Mouse (Mus musculus): ENCODE results near the gene A930017K11Rik. TPM values are rescaled to one million over a fixed set of nuclear protein-coding genes. Genes with fewer than 3 reads are reported as not detected.

Gene A930017K11Rik
- polyA plus RNA-seq, 1 experiment from 2014 or later = 0.09 TPM

DNA sequence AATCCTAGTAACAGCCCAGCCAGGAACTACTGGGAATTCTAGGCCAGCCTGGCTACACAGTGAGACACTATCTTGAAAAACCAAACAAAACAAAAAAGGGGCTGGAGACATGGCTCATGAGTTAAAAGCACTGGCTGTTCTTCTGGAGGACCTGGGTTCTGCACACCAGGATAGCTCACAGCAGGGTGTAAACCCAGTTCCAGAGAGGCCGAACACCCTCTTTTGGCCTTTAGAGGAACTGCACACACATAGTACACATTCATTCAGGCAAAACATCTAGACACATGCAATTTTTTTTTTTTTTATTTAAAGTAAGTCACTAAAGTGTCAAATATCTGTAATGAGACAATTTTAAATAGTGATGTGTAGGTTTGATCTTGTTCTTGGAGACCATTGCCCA, 52.2 kb downstream of the A930017K11Rik start:
- no peak overlapping the region for H3K4me3 ChIP-seq
- H3K9ac ChIP-seq = no peak overlapping the region
- 97% methylated on average over 1 of the region's 1 CpGs for whole genome bisulfite sequencing
- no peaks in the 10 kb centered on the region for H3K9me3 ChIP-seq
- no peaks in the 10 kb centered on the region for H3K27me3 ChIP-seq
- ATAC-seq (ENCODE audit: borderline replicate concordance, extremely low read depth, low FRiP score, low TSS enrichment) = no peak
- H3K36me3 ChIP-seq = peaks cover 7% of the 10 kb centered on the region
- H3K4me2 ChIP-seq = no peak overlapping the region
- H3K27ac ChIP-seq = no peak overlapping the region
- H3K4me1 ChIP-seq = no peaks in the 10 kb centered on the region

Other genes with a start within 250 kb of the A930017K11Rik start
- 2.3 and 3.0 TPM in 2 replicates for gene Gng13, start 235.4 kb downstream of the A930017K11Rik start, polyA plus RNA-seq (2015; fragmentation: Nextera tagmentation; extraction: Ambion mirVana)
- 36.7 and 42.0 TPM in 2 replicates for gene Chtf18, start 225.1 kb downstream of the A930017K11Rik start, polyA plus RNA-seq (2015; fragmentation: Nextera tagmentation; extraction: Ambion mirVana)
- 24.5 and 24.7 TPM in 2 replicates for gene Rpusd1, start 224.9 kb downstream of the A930017K11Rik start, polyA plus RNA-seq (2015; fragmentation: Nextera tagmentation; extraction: Ambion mirVana)
- 0.44 and 0.71 TPM in 2 replicates for gene Mslnl, start 216.5 kb downstream of the A930017K11Rik start, polyA plus RNA-seq (2015; fragmentation: Nextera tagmentation; extraction: Ambion mirVana)
- gene Msln, start 198.2 kb downstream of the A930017K11Rik start, polyA plus RNA-seq (2015; fragmentation: Nextera tagmentation; extraction: Ambion mirVana) = 15.8 and 24.2 TPM in 2 replicates
- 25.8 and 30.2 TPM in 2 replicates for gene Narfl, start 178.8 kb downstream of the A930017K11Rik start, polyA plus RNA-seq (2015; fragmentation: Nextera tagmentation; extraction: Ambion mirVana)
- 58.3 and 59.9 TPM in 2 replicates for gene Haghl, start 166.9 kb downstream of the A930017K11Rik start, polyA plus RNA-seq (2015; fragmentation: Nextera tagmentation; extraction: Ambion mirVana)
- gene Ccdc78, start 166.0 kb downstream of the A930017K11Rik start, polyA plus RNA-seq (2015; fragmentation: Nextera tagmentation; extraction: Ambion mirVana) = 0.70 and 0.76 TPM in 2 replicates
- gene Fam173a, start 159.7 kb downstream of the A930017K11Rik start, polyA plus RNA-seq (2015; fragmentation: Nextera tagmentation; extraction: Ambion mirVana) = 105 and 109 TPM in 2 replicates
- 0.49 TPM in 1 of 2 replicates, not detected in the other for gene AC134908.4, start 156.9 kb downstream of the A930017K11Rik start, polyA plus RNA-seq (2015; fragmentation: Nextera tagmentation; extraction: Ambion mirVana)
- gene Metrn, start 155.4 kb downstream of the A930017K11Rik start, polyA plus RNA-seq (2015; fragmentation: Nextera tagmentation; extraction: Ambion mirVana) = 56.9 and 59.8 TPM in 2 replicates
- gene Fbxl16, start 143.5 kb downstream of the A930017K11Rik start, polyA plus RNA-seq (2015; fragmentation: Nextera tagmentation; extraction: Ambion mirVana) = 0.88 and 1.6 TPM in 2 replicates
- 25.2 and 26.5 TPM in 2 replicates for gene Wdr24, start 128.9 kb downstream of the A930017K11Rik start, polyA plus RNA-seq (2015; fragmentation: Nextera tagmentation; extraction: Ambion mirVana)
- gene Jmjd8, start 123.7 kb downstream of the A930017K11Rik start, polyA plus RNA-seq (2015; fragmentation: Nextera tagmentation; extraction: Ambion mirVana) = 50.7 and 51.5 TPM in 2 replicates
- gene Stub1, start 119.2 kb downstream of the A930017K11Rik start, polyA plus RNA-seq (2015; fragmentation: Nextera tagmentation; extraction: Ambion mirVana) = 349 and 363 TPM in 2 replicates
- 0.82 and 1.2 TPM in 2 replicates for gene Rhbdl1, start 115.3 kb downstream of the A930017K11Rik start, polyA plus RNA-seq (2015; fragmentation: Nextera tagmentation; extraction: Ambion mirVana)
- 2.2 and 2.5 TPM in 2 replicates for gene Gm20683, start 110.8 kb downstream of the A930017K11Rik start, polyA plus RNA-seq (2015; fragmentation: Nextera tagmentation; extraction: Ambion mirVana)
- 20.1 and 20.6 TPM in 2 replicates for gene Rhot2, start 107.7 kb downstream of the A930017K11Rik start, polyA plus RNA-seq (2015; fragmentation: Nextera tagmentation; extraction: Ambion mirVana)
- 32.2 and 32.8 TPM in 2 replicates for gene Wdr90, start 91.1 kb downstream of the A930017K11Rik start, polyA plus RNA-seq (2015; fragmentation: Nextera tagmentation; extraction: Ambion mirVana)
- gene Mcrip2, start 83.8 kb downstream of the A930017K11Rik start, polyA plus RNA-seq (2015; fragmentation: Nextera tagmentation; extraction: Ambion mirVana) = 18.1 and 21.7 TPM in 2 replicates
- gene Mettl26, start 77.5 kb downstream of the A930017K11Rik start, polyA plus RNA-seq (2015; fragmentation: Nextera tagmentation; extraction: Ambion mirVana) = 51.4 and 53.5 TPM in 2 replicates
- gene Wfikkn1, start 71.7 kb downstream of the A930017K11Rik start, polyA plus RNA-seq (2015; fragmentation: Nextera tagmentation; extraction: Ambion mirVana) = 0.35 and 0.40 TPM in 2 replicates
- 25.6 and 27.4 TPM in 2 replicates for gene Rab40c, start 32.8 kb downstream of the A930017K11Rik start, polyA plus RNA-seq (2015; fragmentation: Nextera tagmentation; extraction: Ambion mirVana)
- gene Pigq, start 7.6 kb downstream of the A930017K11Rik start, polyA plus RNA-seq (2015; fragmentation: Nextera tagmentation; extraction: Ambion mirVana) = 62.7 and 65.0 TPM in 2 replicates
- 0.51 TPM in 1 of 2 replicates, not detected in the other for gene Nhlrc4, start 7.6 kb downstream of the A930017K11Rik start, polyA plus RNA-seq (2015; fragmentation: Nextera tagmentation; extraction: Ambion mirVana)
- 20.8 and 21.9 TPM in 2 replicates for gene Capn15, start 33.2 kb upstream of the A930017K11Rik start, polyA plus RNA-seq (2015; fragmentation: Nextera tagmentation; extraction: Ambion mirVana)
- 12.3 and 13.5 TPM in 2 replicates for gene Rab11fip3, start 117.0 kb upstream of the A930017K11Rik start, polyA plus RNA-seq (2015; fragmentation: Nextera tagmentation; extraction: Ambion mirVana)
- gene Decr2, start 137.8 kb upstream of the A930017K11Rik start, polyA plus RNA-seq (2015; fragmentation: Nextera tagmentation; extraction: Ambion mirVana) = 32.3 and 34.0 TPM in 2 replicates
- gene Nme4, start 143.0 kb upstream of the A930017K11Rik start, polyA plus RNA-seq (2015; fragmentation: Nextera tagmentation; extraction: Ambion mirVana) = 85.0 and 92.3 TPM in 2 replicates
- 1.9 and 2.7 TPM in 2 replicates for gene Tmem8, start 160.7 kb upstream of the A930017K11Rik start, polyA plus RNA-seq (2015; fragmentation: Nextera tagmentation; extraction: Ambion mirVana)
- 209 and 210 TPM in 2 replicates for gene Mrpl28, start 170.9 kb upstream of the A930017K11Rik start, polyA plus RNA-seq (2015; fragmentation: Nextera tagmentation; extraction: Ambion mirVana)
- 16.5 and 18.9 TPM in 2 replicates for gene Axin1, start 186.1 kb upstream of the A930017K11Rik start, polyA plus RNA-seq (2015; fragmentation: Nextera tagmentation; extraction: Ambion mirVana)
- 0.39 and 0.78 TPM in 2 replicates for gene Pdia2, start 246.5 kb upstream of the A930017K11Rik start, polyA plus RNA-seq (2015; fragmentation: Nextera tagmentation; extraction: Ambion mirVana)